In the genomic region with DNA sequence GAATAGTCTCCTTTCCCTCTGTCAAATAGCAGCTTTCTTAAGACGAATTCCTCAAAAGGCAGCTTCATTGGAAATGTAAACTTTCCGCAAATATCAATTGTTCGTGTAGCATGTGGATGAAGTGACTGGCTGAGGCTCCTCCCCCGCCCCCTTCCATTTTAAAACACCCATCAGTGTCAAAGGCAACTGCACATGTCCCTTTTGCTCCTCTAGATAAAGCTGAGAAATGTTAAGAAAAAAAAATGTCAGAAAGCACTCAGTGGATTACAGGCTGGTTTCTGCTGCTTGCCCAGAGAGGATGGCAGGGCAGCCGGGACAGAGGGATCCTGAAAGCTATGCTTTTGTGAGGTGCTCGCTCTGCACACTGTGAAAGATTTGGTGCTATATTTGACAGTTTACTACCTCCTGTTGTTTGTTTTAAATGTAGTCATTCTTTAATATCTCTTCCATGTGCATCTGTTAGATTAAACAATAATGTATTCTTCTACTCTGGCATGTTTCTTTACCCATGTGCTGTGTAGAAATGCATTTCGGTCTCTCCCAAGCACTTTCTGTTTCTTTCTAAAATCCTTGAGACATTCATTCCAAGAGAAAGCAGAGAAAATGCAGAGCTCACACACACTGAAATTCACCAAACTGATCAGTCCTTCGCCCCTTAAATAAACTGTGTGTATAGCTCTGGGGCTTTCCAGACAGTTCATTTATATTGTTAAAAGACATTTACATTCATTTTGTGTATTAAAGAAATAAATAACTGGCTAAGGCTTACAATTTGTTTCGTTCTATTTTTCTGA, we compare ENCODE assay signal across 9 mouse cellular contexts.
DNase-seq lines count a peak whose midpoint lies in the region; ATAC-seq and TF ChIP-seq lines count a peak whose summit lies in the region.
"Had no signal": no experiment of that assay in that cellular context is flagged by ENCODE, and none has a peak within 500 bp of the region (broad histone marks: within the 10 kb centered on the region; RNA-seq: fewer than 3 reads in every experiment).

No protein-coding gene starts in this region.

- no peak overlapping the region for H3K4me3 ChIP-seq in liver, postnatal 0 days (ENCODE audit: low read depth, low read length)
- H3K4me3 ChIP-seq in intestine, postnatal 0 days (ENCODE audit: low read depth, low read length), result peak overlapping the region; percentile 4; the same call in 1 of the 2 replicates
- H3K4me3 ChIP-seq in stomach, embryonic 15.5 days (replicated peaks), result 0 out of 2 replicates have a peak overlapping the region, but pooled peaks have one; percentile 10
- H3K4me3 ChIP-seq: myocyte had no signal

- H3K27me3 ChIP-seq in liver, postnatal 0 days (ENCODE audit: insufficient read depth, low read length), result no peaks in the 10 kb centered on the region
- no peaks in the 10 kb centered on the region for H3K27me3 ChIP-seq in intestine, postnatal 0 days (replicated peaks; ENCODE audit: control insufficient read depth, insufficient read depth, low read length)
- H3K27me3 ChIP-seq in stomach, embryonic 15.5 days (replicated peaks), result no peaks in the 10 kb centered on the region

- no peak for ATAC-seq in liver, postnatal 0 days
- ATAC-seq in intestine, postnatal 0 days, result no peak
- no peak; the same call in 1 of the 2 replicates for ATAC-seq in stomach, embryonic 15.5 days (ENCODE audit: insufficient read depth, low FRiP score, low read depth)

- no peak for TF ChIP-seq EP300 in liver, postnatal 0 days (IDR thresholded peaks at IDR 0.05; ENCODE audit: low read depth)

- no peak overlapping the region for H3K4me2 ChIP-seq in liver, postnatal 0 days (ENCODE audit: low read depth, low read length)
- peak overlapping the region; percentile 55 for H3K4me2 ChIP-seq in intestine, postnatal 0 days (replicated peaks; ENCODE audit: low read depth)
- peak overlapping the region; percentile 49 for H3K4me2 ChIP-seq in stomach, embryonic 15.5 days

- no peak overlapping the region for H3K9ac ChIP-seq in liver, postnatal 0 days (replicated peaks)
- H3K9ac ChIP-seq in intestine, postnatal 0 days (ENCODE audit: low read depth, low read length), result no peak overlapping the region
- H3K9ac ChIP-seq in stomach, embryonic 15.5 days, result no peak overlapping the region

- H3K36me3 ChIP-seq in liver, postnatal 0 days (replicated peaks; ENCODE audit: insufficient read depth, low read length), result no peaks in the 10 kb centered on the region
- H3K36me3 ChIP-seq in intestine, postnatal 0 days (ENCODE audit: control insufficient read depth, insufficient read depth), result no peaks in the 10 kb centered on the region
- H3K36me3 ChIP-seq in stomach, embryonic 15.5 days, result no peaks in the 10 kb centered on the region

- no peaks in the 10 kb centered on the region for H3K4me1 ChIP-seq in liver, postnatal 0 days (ENCODE audit: insufficient read depth)
- no peaks in the 10 kb centered on the region for H3K4me1 ChIP-seq in intestine, postnatal 0 days (replicated peaks; ENCODE audit: control insufficient read depth, insufficient read depth, low read length)
- H3K4me1 ChIP-seq in stomach, embryonic 15.5 days, result 0 out of 2 replicates have a peak, but pooled peaks cover 5% of the 10 kb centered on the region

- H3K27ac ChIP-seq in liver, postnatal 0 days (ENCODE audit: low read depth), result no peak overlapping the region
- no peak overlapping the region for H3K27ac ChIP-seq in intestine, postnatal 0 days (ENCODE audit: low read depth, low read length)
- H3K27ac ChIP-seq in stomach, embryonic 15.5 days, result peak overlapping the region; percentile 85

- WGBS in liver, postnatal 0 days (ENCODE audit: insufficient replicate concordance), result 61% methylated on average over 9 of the region's 9 CpGs
- WGBS in intestine, postnatal 0 days, result 52% methylated on average over 9 of the region's 9 CpGs
- 18% methylated on average over 9 of the region's 9 CpGs for WGBS in stomach, embryonic 15.5 days

- DNase-seq in adrenal gland, postnatal 14 days, result peak; percentile 35
- DNase-seq in adrenal gland, postnatal 4 days (ENCODE audit: low spot score in 2 of 2), result no peak
- peak; percentile 17 for DNase-seq in liver
- DNase-seq in liver, postnatal 0 days, result no peak
- DNase-seq in layer of hippocampus, adult 9-11 months, result no peak
- DNase-seq in thymus, postnatal 4 days, result no peak

- no peak for TF ChIP-seq CTCF in liver, postnatal 0 days (IDR thresholded peaks at IDR 0.05; ENCODE audit: low read depth)
- TF ChIP-seq CTCF in intestine, postnatal 0 days (IDR thresholded peaks at IDR 0.05; ENCODE audit: low read depth), result no peak

- no peaks in the 10 kb centered on the region for H3K9me3 ChIP-seq in liver, postnatal 0 days (ENCODE audit: low read length)
- H3K9me3 ChIP-seq in intestine, postnatal 0 days (ENCODE audit: control insufficient read depth), result no peaks in the 10 kb centered on the region
- no peaks in the 10 kb centered on the region for H3K9me3 ChIP-seq in stomach, embryonic 15.5 days

Comparison
In these comparisons a context has a peak if more than half of its experiments do, and no peak if none do; other contexts are left out.
1. DNase-seq: peak in adrenal gland, postnatal 14 days (single experiment) and liver (single experiment); none in adrenal gland, postnatal 4 days (0 of 2), liver, postnatal 0 days (single experiment), layer of hippocampus, adult 9-11 months (single experiment) and thymus, postnatal 4 days (single experiment).